In genomic region chr8:92070704-92071103, GRCm38 (mm10) we compare ENCODE assay signal across 29 mouse cellular contexts.
DNase-seq lines count a peak whose midpoint lies in the region; ATAC-seq lines count a peak whose summit lies in the region.
"Had no signal": no experiment of that assay in that cellular context is flagged by ENCODE, and none has a peak within 500 bp of the region (broad histone marks: within the 10 kb centered on the region; RNA-seq: fewer than 3 reads in every experiment).

No protein-coding gene starts in this region.

- peaks cover 36% of the 10 kb centered on the region; the same call in 1 of the 2 replicates for H3K27me3 ChIP-seq in hindbrain, embryonic 15.5 days
- H3K27me3 ChIP-seq in hindbrain, embryonic 16.5 days (replicated peaks; ENCODE audit: control insufficient read depth, insufficient read depth, low read length) = peaks cover 8% of the 10 kb centered on the region
- no peaks in the 10 kb centered on the region for H3K27me3 ChIP-seq in midbrain, embryonic 14.5 days (ENCODE audit: control insufficient read depth, insufficient read depth, low read length)
- peaks cover 12% of the 10 kb centered on the region for H3K27me3 ChIP-seq in midbrain, embryonic 15.5 days (replicated peaks)
- H3K27me3 ChIP-seq in forebrain, embryonic 13.5 days = peaks cover 92% of the 10 kb centered on the region
- H3K27me3 ChIP-seq: CH12.LX had no signal

- peak; percentile 16 for DNase-seq in embryo, embryonic 10 days (ENCODE audit: low spot score)
- DNase-seq in embryo, embryonic 9.5 days (ENCODE audit: extremely low spot score) = no peak
- peak; percentile 65 for DNase-seq in midbrain, embryonic 14.5 days
- DNase-seq in thymus, postnatal 36 days = no peak
- DNase-seq: adrenal gland, adult 2 months; adrenal gland, postnatal 36 days; cerebellum, adult 2 months; cerebellum, postnatal 25 days; gastrocnemius, postnatal 14 days; heart, adult 11 months; heart, postnatal 4 days; kidney, adult 18-20 months; kidney, postnatal 36 days; right cerebral cortex, adult 18-20 months; spleen, adult 18-20 months; thymus, postnatal 14 days had no signal

- peaks cover 22% of the 10 kb centered on the region for H3K4me1 ChIP-seq in hindbrain, embryonic 15.5 days (replicated peaks)
- H3K4me1 ChIP-seq in hindbrain, embryonic 16.5 days (ENCODE audit: control insufficient read depth, insufficient read depth, low read depth, low read length) = no peaks in the 10 kb centered on the region; the same call in none of the 2 replicates
- H3K4me1 ChIP-seq in midbrain, embryonic 14.5 days (ENCODE audit: control insufficient read depth, insufficient read depth, low read length) = peaks cover 21% of the 10 kb centered on the region
- peaks cover 25% of the 10 kb centered on the region for H3K4me1 ChIP-seq in midbrain, embryonic 15.5 days
- H3K4me1 ChIP-seq in forebrain, embryonic 13.5 days = peaks cover 32% of the 10 kb centered on the region

- H3K9me3 ChIP-seq in hindbrain, embryonic 15.5 days = no peaks in the 10 kb centered on the region
- no peaks in the 10 kb centered on the region for H3K9me3 ChIP-seq in hindbrain, embryonic 16.5 days (ENCODE audit: control insufficient read depth, low read length)
- no peaks in the 10 kb centered on the region for H3K9me3 ChIP-seq in midbrain, embryonic 14.5 days (ENCODE audit: control insufficient read depth, low read length)
- no peaks in the 10 kb centered on the region for H3K9me3 ChIP-seq in midbrain, embryonic 15.5 days
- no peaks in the 10 kb centered on the region for H3K9me3 ChIP-seq in forebrain, embryonic 13.5 days (replicated peaks)
- H3K9me3 ChIP-seq: heart, embryonic 10.5 days; kidney, embryonic 15.5 days; limb, embryonic 13.5 days; lung, embryonic 15.5 days had no signal

- ATAC-seq in hindbrain, embryonic 15.5 days (ENCODE audit: low FRiP score, low read depth) = no peak
- ATAC-seq in hindbrain, embryonic 16.5 days = no peak
- no peak for ATAC-seq in midbrain, embryonic 14.5 days (ENCODE audit: low FRiP score, low TSS enrichment)
- ATAC-seq in midbrain, embryonic 15.5 days (replicated peaks) = no peak
- ATAC-seq in forebrain, embryonic 13.5 days = no peak
- ATAC-seq: activated CD4-positive, CD25-positive, alpha-beta regulatory T cell, adult 4 months had no signal

- WGBS in hindbrain, embryonic 15.5 days = 21% methylated on average over 8 of the region's 8 CpGs
- 21% methylated on average over 8 of the region's 8 CpGs for WGBS in hindbrain, embryonic 16.5 days
- 10% methylated on average over 8 of the region's 8 CpGs for WGBS in midbrain, embryonic 14.5 days
- 15% methylated on average over 8 of the region's 8 CpGs for WGBS in midbrain, embryonic 15.5 days
- WGBS in forebrain, embryonic 13.5 days = 2% methylated on average over 8 of the region's 8 CpGs

- H3K4me2 ChIP-seq in hindbrain, embryonic 15.5 days = no peak overlapping the region
- no peak overlapping the region for H3K4me2 ChIP-seq in hindbrain, embryonic 16.5 days (ENCODE audit: low read length)
- no peak overlapping the region for H3K4me2 ChIP-seq in midbrain, embryonic 14.5 days (ENCODE audit: low read length)
- no peak overlapping the region for H3K4me2 ChIP-seq in midbrain, embryonic 15.5 days
- H3K4me2 ChIP-seq in forebrain, embryonic 13.5 days = peak overlapping the region; percentile 40
- H3K4me2 ChIP-seq: kidney, embryonic 15.5 days; limb, embryonic 13.5 days; liver, embryonic 11.5 days; lung, embryonic 15.5 days had no signal

- H3K4me3 ChIP-seq in hindbrain, embryonic 15.5 days = no peak overlapping the region
- no peak overlapping the region for H3K4me3 ChIP-seq in hindbrain, embryonic 16.5 days (ENCODE audit: low read length)
- no peak overlapping the region for H3K4me3 ChIP-seq in midbrain, embryonic 14.5 days (replicated peaks; ENCODE audit: low read depth, low read length)
- no peak overlapping the region for H3K4me3 ChIP-seq in midbrain, embryonic 15.5 days
- no peak overlapping the region for H3K4me3 ChIP-seq in forebrain, embryonic 13.5 days
- H3K4me3 ChIP-seq: erythroblast, embryonic 14.5 days; heart, embryonic 10.5 days; kidney, embryonic 15.5 days; layer of hippocampus, adult 2 months; limb, embryonic 13.5 days; lung, embryonic 15.5 days had no signal

- no peak overlapping the region for H3K9ac ChIP-seq in hindbrain, embryonic 15.5 days
- no peak overlapping the region for H3K9ac ChIP-seq in hindbrain, embryonic 16.5 days (ENCODE audit: low read depth, low read length)
- H3K9ac ChIP-seq in midbrain, embryonic 14.5 days (replicated peaks; ENCODE audit: low read length) = no peak overlapping the region
- no peak overlapping the region for H3K9ac ChIP-seq in midbrain, embryonic 15.5 days
- H3K9ac ChIP-seq in forebrain, embryonic 13.5 days = no peak overlapping the region
- H3K9ac ChIP-seq: kidney, embryonic 15.5 days; limb, embryonic 13.5 days; lung, embryonic 15.5 days had no signal

- H3K36me3 ChIP-seq in hindbrain, embryonic 15.5 days = no peaks in the 10 kb centered on the region
- H3K36me3 ChIP-seq in hindbrain, embryonic 16.5 days (ENCODE audit: control insufficient read depth, insufficient read depth, low read length) = no peaks in the 10 kb centered on the region
- H3K36me3 ChIP-seq in midbrain, embryonic 14.5 days (ENCODE audit: control insufficient read depth, insufficient read depth, low read length) = no peaks in the 10 kb centered on the region
- H3K36me3 ChIP-seq in midbrain, embryonic 15.5 days (replicated peaks) = no peaks in the 10 kb centered on the region
- no peaks in the 10 kb centered on the region for H3K36me3 ChIP-seq in forebrain, embryonic 13.5 days (ENCODE audit: poor library complexity, severe bottlenecking)
- H3K36me3 ChIP-seq: heart, embryonic 10.5 days; kidney, embryonic 15.5 days; limb, embryonic 13.5 days; lung, embryonic 15.5 days had no signal

- H3K27ac ChIP-seq in hindbrain, embryonic 15.5 days (replicated peaks) = peak overlapping the region; percentile 61
- H3K27ac ChIP-seq in hindbrain, embryonic 16.5 days (ENCODE audit: low read depth, low read length) = no peak overlapping the region
- no peak overlapping the region for H3K27ac ChIP-seq in midbrain, embryonic 14.5 days (replicated peaks; ENCODE audit: low read depth, low read length)
- H3K27ac ChIP-seq in midbrain, embryonic 15.5 days = no peak overlapping the region
- H3K27ac ChIP-seq in forebrain, embryonic 13.5 days = no peak overlapping the region
- H3K27ac ChIP-seq: heart, embryonic 10.5 days; kidney, embryonic 15.5 days; layer of hippocampus, adult 2 months; limb, embryonic 13.5 days; lung, embryonic 15.5 days had no signal

Comparison
In these comparisons a context has a peak if more than half of its experiments do, and no peak if none do; other contexts are left out.
1. DNase-seq: peak in embryo, embryonic 10 days (single experiment) and midbrain, embryonic 14.5 days (single experiment); none in embryo, embryonic 9.5 days (single experiment) and thymus, postnatal 36 days (0 of 2).